Mouse (Mus musculus) neural tube, embryonic 10.5 days (tissue): Measurements from ENCODE around the gene Olfr713.

ENCODE experiments used
- DNase-seq: peaks from one replicate; pipeline ENCODE4 v3.0.0-alpha.2; 2017; ENCODE audit warnings: low spot score; ENCODE audit errors: extremely low spot score

The Olfr713 gene

DNA sequence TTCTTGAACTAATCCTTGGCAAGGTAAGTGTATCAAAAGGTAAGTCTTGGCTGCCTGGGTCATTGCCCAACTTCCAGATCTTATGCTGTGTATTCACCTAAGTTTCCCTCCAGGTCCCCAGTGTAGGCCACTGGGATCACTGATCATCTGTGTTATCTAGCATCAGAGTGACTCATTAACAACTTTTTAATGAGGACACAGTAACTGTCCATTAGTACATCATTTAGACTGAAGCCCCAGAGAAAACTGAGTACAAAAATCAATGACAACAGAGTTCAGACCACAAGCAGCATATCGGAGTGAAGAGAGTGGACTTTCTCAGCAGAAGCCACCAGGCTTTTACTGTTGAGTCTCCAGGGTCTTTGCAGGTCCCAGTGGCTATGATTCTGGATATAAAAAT, at the start of gene Olfr713:
Olfr713 (plus strand) TSS at position 301 of the 400 bp plus-strand sequence.
- DNase-seq = no peak

DNA sequence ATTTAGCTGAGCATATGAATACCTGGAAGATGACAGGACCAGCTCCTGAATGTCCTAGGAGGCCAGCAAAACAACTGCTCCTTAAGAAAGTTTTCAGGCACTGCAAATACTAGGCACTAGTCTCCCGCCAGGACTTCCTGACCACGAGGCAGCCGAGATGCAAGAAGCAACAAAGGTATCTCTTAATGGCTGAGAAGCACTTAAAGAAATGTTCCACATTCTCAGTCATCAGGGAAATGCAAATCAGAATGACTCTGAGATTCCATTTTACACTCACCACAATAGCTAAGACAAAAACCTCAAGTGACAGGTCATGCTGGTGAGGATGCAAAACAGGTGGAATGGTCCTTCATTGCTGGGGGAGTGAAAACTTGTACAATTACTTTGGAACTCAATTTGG, 45.7 kb upstream of the Olfr713 start:
- DNase-seq = no peak

DNA sequence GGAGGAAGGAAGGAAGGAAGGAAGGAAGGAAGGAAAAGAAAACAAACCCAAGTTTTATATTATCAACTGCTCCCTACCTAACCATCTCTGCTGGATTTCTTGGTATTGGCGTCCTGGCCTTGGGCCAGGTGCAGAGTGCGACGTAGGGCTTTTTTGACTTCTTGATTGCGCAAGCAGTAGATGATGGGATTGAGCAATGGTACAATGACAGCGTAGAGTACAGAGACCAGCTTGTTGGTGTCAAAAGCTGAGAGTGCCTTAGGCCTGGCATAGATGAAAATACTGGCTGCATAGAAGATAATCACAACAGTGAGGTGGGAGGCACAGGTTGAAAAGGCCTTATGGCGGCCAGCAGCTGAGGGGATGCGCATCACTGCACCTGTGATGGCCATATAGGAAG, 30.2 kb upstream of the Olfr713 start:
- DNase-seq = no peak

- DNase-seq = no peak
These were observed 26.8 kb upstream of the Olfr713 start for GRCm38 (mm10) chr7:107004169-107004568.

DNA sequence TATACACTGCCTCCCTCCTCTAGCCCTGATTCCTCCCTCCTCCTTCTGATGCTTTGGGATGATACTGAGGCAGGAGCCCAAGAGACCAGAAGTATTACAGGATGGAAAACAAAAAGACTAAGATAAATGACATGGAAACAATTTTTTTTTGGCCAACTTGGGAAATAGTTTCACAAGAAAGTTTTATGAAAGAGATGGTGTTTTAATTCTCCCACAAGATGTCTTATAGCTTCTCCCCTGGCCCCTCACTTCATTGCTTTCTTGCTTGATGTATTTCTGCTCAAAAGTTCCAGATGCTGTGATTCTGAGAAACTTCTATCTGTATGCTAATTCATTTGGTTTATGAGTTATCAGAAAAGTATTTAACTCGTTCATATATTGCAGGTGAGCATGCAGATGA, 25.0 kb upstream of the Olfr713 start, which contains the start of gene Olfr2:
Olfr2 (minus strand) TSS at position 101 of the 400 bp plus-strand sequence.
- no peak for DNase-seq

DNA sequence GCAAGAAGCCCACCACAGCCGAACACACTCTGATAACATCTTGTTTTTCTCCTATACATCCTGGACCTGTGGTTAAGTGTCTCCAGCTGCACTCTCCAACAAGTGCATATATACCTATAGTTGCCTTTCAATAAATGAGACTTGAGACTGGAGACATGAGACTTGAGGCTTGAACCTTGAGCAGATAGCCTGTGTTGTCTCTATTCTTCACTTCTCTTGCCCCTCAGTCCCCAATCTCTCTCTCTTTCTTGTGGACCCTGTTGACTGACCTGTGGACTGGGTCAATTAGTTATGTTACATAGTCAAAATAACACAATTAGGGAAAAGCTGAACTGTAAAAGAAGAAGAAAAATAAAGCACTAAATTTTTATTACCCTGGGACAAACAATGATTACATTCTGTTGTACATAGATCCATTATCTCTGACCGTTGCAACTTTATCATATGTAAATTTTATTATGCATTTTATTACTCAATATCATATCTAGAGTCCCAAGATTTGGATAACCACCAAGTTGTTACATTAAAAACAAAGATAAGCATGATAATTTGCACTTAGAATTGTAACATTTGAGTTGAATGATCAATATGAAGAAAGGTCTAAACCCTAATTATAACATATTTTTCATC, 9.1 kb downstream of the Olfr713 start:
- DNase-seq = no peak

- DNase-seq = no peak
These were observed 12.2 kb downstream of the Olfr713 start for GRCm38 (mm10) chr7:107043136-107043535.

GRCm38 (mm10) chr7:107044407-107044806, 13.4 kb downstream of the Olfr713 start:
- no peak for DNase-seq

GRCm38 (mm10) chr7:107045833-107046232, 14.9 kb downstream of the Olfr713 start:
- no peak for DNase-seq

DNA sequence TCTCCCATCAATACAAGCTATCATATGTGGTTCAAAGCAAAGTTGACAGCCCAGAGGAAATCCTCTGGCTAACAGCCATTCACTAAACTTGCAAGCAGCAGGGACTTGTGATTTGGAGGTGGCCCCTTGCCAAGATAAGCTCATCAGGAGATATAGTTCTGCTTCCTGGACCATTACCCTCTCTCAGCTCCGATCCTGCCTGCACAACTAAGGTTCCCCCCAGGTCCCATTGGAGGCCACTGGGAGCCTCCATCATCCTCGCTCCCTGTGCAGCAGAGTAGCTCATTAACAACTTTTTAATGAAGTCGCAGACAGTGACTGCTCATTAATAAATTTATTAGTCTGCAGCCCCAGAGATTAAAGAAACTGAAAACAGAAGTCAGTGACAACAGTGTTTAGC, 16.6 kb downstream of the Olfr713 start:
- no peak for DNase-seq

- DNase-seq = no peak
These were observed 39.7 kb downstream of the Olfr713 start, which contains the start of gene Olfr714 for GRCm38 (mm10) chr7:107070681-107071080. Gene Olfr714 (plus strand): TSS chr7:107070981.
